Mouse (Mus musculus) cortical plate, adult 2 months (tissue): ENCODE data around the gene Aldh6a1.

Source experiments
- CTCF ChIP-seq: fragments of 200-500 bp; IDR thresholded peaks from 2 replicates; pipeline ENCODE4 v1.5.1; 2011; ENCODE audit warnings: mild to moderate bottlenecking, control low read depth, low read length; ENCODE audit not compliant: insufficient read depth; ENCODE audit errors: extremely low read depth
- POLR2A ChIP-seq: fragments of 200-500 bp; IDR thresholded peaks from 2 replicates; pipeline ENCODE4 v1.6.1; 2011; ENCODE audit warnings: mild to moderate bottlenecking, low read length, control low read depth; ENCODE audit not compliant: insufficient read depth; ENCODE audit errors: extremely low read depth

GRCm38 (mm10) chr12:84402923-84403322 lies 47.9 kb downstream of the Aldh6a1 start:
- TF ChIP-seq CTCF (no peak), POLR2A (no peak)
